Mouse (Mus musculus): ENCODE measurements around the gene Rnaseh2a. TPM values are rescaled to one million over a fixed set of nuclear protein-coding genes. Genes with fewer than 3 reads are reported as not detected.

The Rnaseh2a gene
- polyA plus RNA-seq, 1 experiment from 2014 or later = 46.4 TPM

DNA sequence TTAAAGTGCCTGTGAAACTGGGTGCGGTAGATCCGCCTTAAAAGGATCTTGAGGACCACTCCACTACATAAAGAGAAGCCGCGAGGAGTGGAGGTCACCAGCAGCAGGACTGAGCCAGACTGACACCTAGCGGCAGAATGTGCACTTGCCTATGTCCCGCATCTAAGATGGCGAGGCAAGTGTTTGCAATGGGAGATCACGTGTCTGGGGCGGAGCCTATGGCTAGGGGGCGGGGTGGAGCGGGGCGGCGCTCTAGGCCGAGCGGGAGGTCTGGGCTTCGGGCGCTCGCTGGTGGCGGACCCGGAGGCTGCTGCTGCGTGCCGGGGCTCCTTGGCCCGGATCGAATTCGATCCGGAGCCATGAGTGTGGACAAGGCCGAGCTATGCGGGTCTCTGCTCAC lies 20.8 kb upstream of the Rnaseh2a start, which contains the start of gene Hook2:
Gene Hook2 (plus strand): TSS at position 255 of the 400 bp plus-strand sequence.
- Histone ChIP-seq H3K27ac (ENCODE audit: low read length) (peak within 1 kb of the TSS; percentile 96), H3K4me2 (replicated peaks; ENCODE audit: low read depth, low read length) (peak within 1 kb of the TSS; percentile 92), H3K4me1 (ENCODE audit: insufficient read depth, low read depth, low read length) (peaks cover 17% of the 10 kb centered on the region), H3K9me3 (ENCODE audit: low read length) (no peaks in the 10 kb centered on the region), H3K27me3 (replicated peaks; ENCODE audit: insufficient read depth, low read length) (no peaks in the 10 kb centered on the region), H3K9ac (replicated peaks; ENCODE audit: low read depth) (peak within 1 kb of the TSS; percentile 75), H3K36me3 (ENCODE audit: insufficient read depth, low read length) (no peaks in the 10 kb centered on the region), H3K4me3 (ENCODE audit: low read depth, low read length) (peak within 1 kb of the TSS; percentile 55)
- peak; percentile 98 for TF ChIP-seq CTCF (IDR thresholded peaks at IDR 0.05)
- TF ChIP-seq EP300 (IDR thresholded peaks at IDR 0.05) = no peak
- DNase-seq (ENCODE audit: low spot score) (peak; percentile 99), ATAC-seq (peak; percentile 87)
- WGBS = 0% methylated on average over 28 of the region's 28 CpGs

DNA sequence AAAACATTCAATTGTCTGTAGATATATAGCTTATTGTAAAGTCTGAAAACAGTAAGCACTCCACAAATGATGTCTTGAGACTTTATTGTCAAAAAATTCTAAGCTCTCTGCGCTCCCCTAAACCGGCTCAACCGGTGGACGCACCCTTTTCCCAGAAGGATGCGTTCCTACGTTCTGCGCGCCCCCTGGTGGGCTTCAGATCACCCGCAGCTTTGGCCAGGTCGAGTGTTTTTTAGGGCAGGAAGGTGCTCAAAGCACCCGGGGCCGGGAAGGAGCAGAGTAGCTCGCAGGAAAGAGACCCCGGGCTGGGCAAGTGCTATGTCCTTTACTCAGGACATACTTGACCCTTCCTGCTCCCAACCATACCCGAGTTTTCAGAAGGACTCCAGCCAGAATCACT lies 20.2 kb upstream of the Rnaseh2a start:
- DNase-seq (ENCODE audit: low spot score) (peak; percentile 96), ATAC-seq (peak; percentile 63)
- peaks cover 22% of the 10 kb centered on the region for H3K4me1 ChIP-seq (ENCODE audit: insufficient read depth, low read depth, low read length)
- H3K27ac ChIP-seq (ENCODE audit: low read length) = peak overlapping the region; percentile 96
- under 1% methylated on average over 15 of the region's 15 CpGs for WGBS
- H3K36me3 ChIP-seq (ENCODE audit: insufficient read depth, low read length) = no peaks in the 10 kb centered on the region
- H3K27me3 ChIP-seq (replicated peaks; ENCODE audit: insufficient read depth, low read length) = no peaks in the 10 kb centered on the region
- peak overlapping the region; percentile 75 for H3K9ac ChIP-seq (replicated peaks; ENCODE audit: low read depth)
- peak; percentile 78 for TF ChIP-seq EP300 (IDR thresholded peaks at IDR 0.05)
- peak; percentile 92 for TF ChIP-seq CTCF (IDR thresholded peaks at IDR 0.05)
- H3K9me3 ChIP-seq (ENCODE audit: low read length) = no peaks in the 10 kb centered on the region
- H3K4me3 ChIP-seq (ENCODE audit: low read depth, low read length) = peak overlapping the region; percentile 55
- H3K4me2 ChIP-seq (replicated peaks; ENCODE audit: low read depth, low read length) = peak overlapping the region; percentile 92

GRCm38 (mm10) chr8:84989311-84989731 lies 19.8 kb upstream of the Rnaseh2a start:
- Histone ChIP-seq H3K4me1 (ENCODE audit: insufficient read depth, low read depth, low read length) (peaks cover 26% of the 10 kb centered on the region), H3K27ac (ENCODE audit: low read length) (peak overlapping the region; percentile 96), H3K27me3 (replicated peaks; ENCODE audit: insufficient read depth, low read length) (no peaks in the 10 kb centered on the region), H3K4me3 (ENCODE audit: low read depth, low read length) (peak overlapping the region; percentile 55; the same call in 1 of the 2 replicates), H3K36me3 (ENCODE audit: insufficient read depth, low read length) (no peaks in the 10 kb centered on the region), H3K9ac (replicated peaks; ENCODE audit: low read depth) (no peak overlapping the region), H3K4me2 (replicated peaks; ENCODE audit: low read depth, low read length) (peak overlapping the region; percentile 92), H3K9me3 (ENCODE audit: low read length) (no peaks in the 10 kb centered on the region)
- DNase-seq (ENCODE audit: low spot score) = peak; percentile 79
- TF ChIP-seq CTCF (IDR thresholded peaks at IDR 0.05) = no peak
- no peak for TF ChIP-seq EP300 (IDR thresholded peaks at IDR 0.05)
- ATAC-seq = no peak
- WGBS = 14% methylated on average over 15 of the region's 15 CpGs

DNA sequence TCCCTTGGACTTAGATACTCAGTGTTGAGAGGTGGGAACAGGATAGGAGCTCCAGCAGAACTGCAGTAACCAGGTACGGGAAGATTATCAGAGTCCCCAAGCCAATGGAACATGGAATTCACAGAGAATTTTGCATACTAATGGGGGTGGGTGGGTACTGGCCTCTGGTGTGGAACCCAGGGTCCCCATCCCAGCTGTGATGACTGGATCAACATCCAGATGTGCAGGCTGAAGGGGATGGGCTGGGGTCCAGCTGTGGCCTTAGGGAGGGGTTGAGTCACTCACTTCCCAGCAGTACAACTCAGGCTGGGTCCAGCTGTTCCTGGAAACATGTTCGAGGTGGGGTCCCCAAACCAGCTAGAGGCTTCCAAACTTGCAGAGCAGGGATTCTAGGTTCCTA lies 18.3 kb upstream of the Rnaseh2a start:
- Histone ChIP-seq H3K4me3 (ENCODE audit: low read depth, low read length) (no peak overlapping the region), H3K9ac (replicated peaks; ENCODE audit: low read depth) (no peak overlapping the region)
- no peak for DNase-seq (ENCODE audit: low spot score)

DNA sequence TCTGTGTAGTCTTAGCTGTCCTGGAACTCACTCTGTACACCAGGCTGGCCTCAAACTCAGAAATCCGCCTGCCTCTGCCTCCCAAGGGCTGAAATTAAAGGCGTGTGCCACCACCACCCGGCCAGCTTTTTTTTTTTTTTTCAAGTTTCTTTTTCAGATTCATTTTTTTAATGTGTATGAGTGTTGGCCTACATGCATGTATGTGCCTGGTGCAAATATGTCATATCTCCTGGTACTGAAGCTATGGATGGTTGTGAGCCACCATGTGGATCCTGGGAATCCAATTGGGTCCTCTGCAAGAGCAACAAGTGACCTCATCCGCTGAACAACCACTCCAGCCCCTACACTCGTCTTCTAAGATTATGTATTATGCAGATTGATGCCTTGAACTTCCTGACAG lies 17.8 kb upstream of the Rnaseh2a start:
- TF ChIP-seq EP300 (IDR thresholded peaks at IDR 0.05) = no peak
- TF ChIP-seq CTCF (IDR thresholded peaks at IDR 0.05) = no peak
- 74% methylated on average over 5 of the region's 5 CpGs for WGBS
- Histone ChIP-seq H3K27me3 (replicated peaks; ENCODE audit: insufficient read depth, low read length) (no peaks in the 10 kb centered on the region), H3K9ac (replicated peaks; ENCODE audit: low read depth) (no peak overlapping the region), H3K27ac (ENCODE audit: low read length) (no peak overlapping the region), H3K4me2 (replicated peaks; ENCODE audit: low read depth, low read length) (no peak overlapping the region), H3K36me3 (ENCODE audit: insufficient read depth, low read length) (no peaks in the 10 kb centered on the region), H3K9me3 (ENCODE audit: low read length) (no peaks in the 10 kb centered on the region), H3K4me1 (ENCODE audit: insufficient read depth, low read depth, low read length) (peaks cover 38% of the 10 kb centered on the region), H3K4me3 (ENCODE audit: low read depth, low read length) (no peak overlapping the region)
- no peak for ATAC-seq
- no peak for DNase-seq (ENCODE audit: low spot score)

More for the DNA sequence above, 18.3 kb upstream of the Rnaseh2a start:
- no peak for ATAC-seq
- peaks cover 34% of the 10 kb centered on the region for H3K4me1 ChIP-seq (ENCODE audit: insufficient read depth, low read depth, low read length)
- TF ChIP-seq CTCF (IDR thresholded peaks at IDR 0.05) (no peak), EP300 (IDR thresholded peaks at IDR 0.05) (no peak)
- H3K4me2 ChIP-seq (replicated peaks; ENCODE audit: low read depth, low read length) = no peak overlapping the region
- WGBS = 81% methylated on average over 2 of the region's 2 CpGs
- H3K9me3 ChIP-seq (ENCODE audit: low read length) = no peaks in the 10 kb centered on the region
- H3K27ac ChIP-seq (ENCODE audit: low read length) = no peak overlapping the region
- no peaks in the 10 kb centered on the region for H3K27me3 ChIP-seq (replicated peaks; ENCODE audit: insufficient read depth, low read length)
- H3K36me3 ChIP-seq (ENCODE audit: insufficient read depth, low read length) = no peaks in the 10 kb centered on the region

GRCm38 (mm10) chr8:84986379-84986945 lies 16.9 kb upstream of the Rnaseh2a start:
- no peak for ATAC-seq
- peak overlapping the region; percentile 45 for H3K4me3 ChIP-seq (ENCODE audit: low read depth, low read length)
- H3K4me2 ChIP-seq (replicated peaks; ENCODE audit: low read depth, low read length) = peak overlapping the region; percentile 91
- H3K36me3 ChIP-seq (ENCODE audit: insufficient read depth, low read length) = no peaks in the 10 kb centered on the region
- H3K9ac ChIP-seq (replicated peaks; ENCODE audit: low read depth) = 0 out of 2 replicates have a peak overlapping the region, but pooled peaks have one; percentile 62
- 30% methylated on average over 8 of the region's 8 CpGs for WGBS
- TF ChIP-seq CTCF (IDR thresholded peaks at IDR 0.05) (no peak), EP300 (IDR thresholded peaks at IDR 0.05) (0 out of 2 replicates have a peak, but pooled peaks have one; percentile 1)
- no peak for DNase-seq (ENCODE audit: low spot score)
- no peaks in the 10 kb centered on the region for H3K9me3 ChIP-seq (ENCODE audit: low read length)
- H3K27me3 ChIP-seq (replicated peaks; ENCODE audit: insufficient read depth, low read length) = no peaks in the 10 kb centered on the region
- peak overlapping the region; percentile 92 for H3K27ac ChIP-seq (ENCODE audit: low read length)
- H3K4me1 ChIP-seq (ENCODE audit: insufficient read depth, low read depth, low read length) = peaks cover 47% of the 10 kb centered on the region
